Mouse (Mus musculus) adrenal gland, adult (tissue): ENCODE results near the gene Armc10.
A peak's percentile ranks its signal among the peaks of the same experiment; 100 is the strongest.

Source experiments
- DNase-seq, 2 experiments: peaks; one replicate each; pipeline ENCODE4 v3.0.0; 2022 to 2023; ENCODE audit warnings: low spot score in 1 of 2; ENCODE audit not compliant: inconsistent age in 2 of 2

Gene Armc10

GRCm38 (mm10) chr5:21667191-21668137 is 21.9 kb downstream of the Armc10 start:
- DNase-seq, result no peak

GRCm38 (mm10) chr5:21669307-21669706 is 23.7 kb downstream of the Armc10 start:
- peak in 1 of 2 experiments; percentile 46 for DNase-seq

GRCm38 (mm10) chr5:21672812-21673635 is 27.4 kb downstream of the Armc10 start:
- DNase-seq, result no peak

- DNase-seq, result no peak
These were observed 28.1 kb downstream of the Armc10 start for GRCm38 (mm10) chr5:21673742-21674141.

- no peak for DNase-seq
These were observed 29.4 kb downstream of the Armc10 start for GRCm38 (mm10) chr5:21675019-21675418.

- no peak for DNase-seq
These were observed 29.9 kb downstream of the Armc10 start for GRCm38 (mm10) chr5:21675494-21675893.

DNA sequence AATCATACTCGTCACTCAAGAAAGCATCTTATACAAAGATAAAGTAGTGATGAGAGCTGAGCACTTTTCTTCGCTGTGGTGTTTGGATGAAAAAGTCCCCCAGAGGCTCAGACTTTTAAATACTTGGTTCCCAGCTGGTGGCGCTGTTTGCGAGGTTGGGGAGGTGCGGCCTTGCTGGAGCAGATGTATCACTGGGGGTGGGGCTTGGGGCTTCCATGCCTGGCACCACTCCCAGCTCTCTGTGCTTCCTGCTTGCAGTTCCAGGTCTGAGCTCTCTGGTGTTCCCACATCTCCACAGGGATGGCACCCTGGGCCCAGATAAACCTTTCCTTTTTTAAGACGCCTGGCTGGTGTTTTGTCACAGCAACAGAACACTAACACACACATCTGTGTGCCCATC is 32.3 kb downstream of the Armc10 start:
- peak in 1 of 2 experiments; percentile 64 for DNase-seq

- no peak for DNase-seq
These were observed 32.8 kb downstream of the Armc10 start for GRCm38 (mm10) chr5:21678363-21678762.

DNA sequence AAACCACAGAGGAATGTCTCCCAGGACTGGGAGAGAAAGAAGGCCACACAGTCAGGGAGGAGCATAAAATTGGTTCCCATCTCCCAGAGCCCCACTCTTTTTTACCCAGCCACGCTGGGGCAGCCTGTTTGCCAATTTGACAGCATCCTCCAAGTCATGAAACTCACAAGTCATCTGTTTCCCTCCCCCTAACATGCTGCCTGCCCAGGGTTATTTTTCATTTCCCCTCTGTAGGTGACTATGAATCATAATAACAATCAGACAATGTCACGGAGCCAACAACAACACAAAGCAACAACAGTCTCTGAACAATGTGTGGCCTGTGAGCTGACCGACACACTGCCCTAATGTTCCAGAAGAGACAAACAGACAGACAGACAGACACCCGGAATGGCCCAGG is 34.4 kb downstream of the Armc10 start:
- DNase-seq, result no peak

- DNase-seq, result no peak
These were observed 35.3 kb downstream of the Armc10 start for GRCm38 (mm10) chr5:21680940-21681339.

- DNase-seq, result no peak
These were observed 38.2 kb downstream of the Armc10 start for GRCm38 (mm10) chr5:21683811-21684210.

GRCm38 (mm10) chr5:21685001-21685400 is 39.4 kb downstream of the Armc10 start:
- no peak for DNase-seq

DNA sequence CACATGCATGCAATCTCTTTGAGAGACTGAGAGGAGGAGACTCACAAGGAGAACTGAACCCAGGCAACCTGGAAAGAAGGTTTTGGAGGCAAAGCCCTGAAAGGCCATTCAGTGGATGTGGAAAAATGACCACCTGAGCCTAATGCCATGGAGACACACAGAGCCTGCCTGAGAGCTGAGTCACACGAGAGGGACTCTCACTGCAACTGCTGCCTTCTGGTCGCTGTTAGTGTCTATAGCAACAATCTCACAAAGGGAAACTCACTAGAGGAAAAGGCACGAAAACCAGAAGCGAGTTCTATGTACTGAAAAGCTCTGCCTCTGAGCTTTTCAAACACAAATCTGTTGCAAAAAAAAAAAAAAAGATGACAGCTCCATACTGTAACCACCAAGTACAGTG is 41.4 kb downstream of the Armc10 start:
- peak in 1 of 2 experiments; percentile 61 for DNase-seq

DNA sequence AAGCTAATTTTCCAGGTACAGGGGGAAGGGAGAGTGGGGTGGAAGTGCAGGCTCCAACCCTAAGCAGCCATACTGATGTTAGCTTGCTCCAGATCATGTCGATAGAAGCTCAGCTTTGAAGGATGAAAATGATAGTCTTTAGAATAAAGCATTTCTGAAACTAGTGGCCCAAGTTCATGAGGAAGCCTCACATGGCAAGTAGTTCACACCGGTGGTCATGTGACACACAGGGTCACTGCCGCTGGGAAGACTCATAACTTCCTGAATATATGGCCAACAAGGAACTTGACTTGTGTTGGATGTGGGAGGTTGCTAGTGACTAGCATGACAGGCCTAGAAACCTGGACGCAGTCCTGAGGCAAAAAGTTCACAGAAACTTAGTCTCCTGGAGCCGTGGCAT is 46.6 kb downstream of the Armc10 start:
- DNase-seq, result no peak

- no peak for DNase-seq
These were observed 47.8 kb downstream of the Armc10 start for GRCm38 (mm10) chr5:21693372-21693870.

DNA sequence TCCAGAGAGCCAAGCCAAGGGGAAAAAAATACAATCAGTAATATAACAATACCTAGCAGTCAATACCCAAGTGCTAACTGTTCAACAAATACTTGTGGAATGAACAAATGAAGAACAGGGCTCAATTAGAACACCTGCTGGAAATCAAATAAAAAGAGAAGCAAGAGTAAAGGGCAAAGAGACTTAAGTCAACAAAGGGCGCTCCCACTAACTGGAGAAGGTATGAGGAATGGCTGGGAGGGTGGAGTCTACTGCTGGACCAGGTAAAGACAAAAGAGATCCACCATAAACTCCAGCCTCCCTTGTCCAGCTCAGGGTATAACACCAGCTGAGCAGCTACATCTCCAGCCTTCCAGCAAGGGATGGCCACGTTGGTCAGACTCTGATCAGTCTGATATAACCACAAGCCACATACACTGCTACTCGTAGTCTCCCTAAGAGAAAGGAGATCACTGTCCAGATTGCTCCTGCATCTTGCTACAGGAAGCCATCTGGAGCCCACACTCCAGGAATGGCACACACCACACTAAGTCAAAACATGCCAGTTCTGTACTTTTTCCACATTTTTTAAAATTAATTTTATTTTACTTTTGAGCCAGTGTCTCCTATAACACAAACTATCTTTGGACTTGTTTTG is 49.4 kb downstream of the Armc10 start:
- no peak for DNase-seq

DNA sequence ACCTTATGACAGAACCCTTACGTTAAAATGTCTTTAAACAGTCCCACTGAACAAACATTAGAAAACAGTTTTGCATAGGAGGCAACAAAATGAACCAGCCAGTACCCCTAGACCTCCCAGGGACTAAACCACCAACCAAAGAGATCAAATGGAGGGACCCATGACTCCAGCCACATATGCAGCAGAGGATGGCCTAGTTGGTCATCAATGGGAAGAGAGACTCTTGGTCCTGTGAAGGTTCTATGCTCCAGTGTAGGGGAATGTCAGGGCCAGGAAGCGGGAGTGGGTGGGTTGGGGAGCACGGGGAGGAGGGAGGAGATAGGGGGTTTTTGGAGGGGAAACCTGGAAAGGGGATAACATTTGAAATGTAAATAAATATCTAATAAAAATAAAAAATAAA is 53.9 kb downstream of the Armc10 start:
- peak in 1 of 2 experiments; percentile 60 for DNase-seq

DNA sequence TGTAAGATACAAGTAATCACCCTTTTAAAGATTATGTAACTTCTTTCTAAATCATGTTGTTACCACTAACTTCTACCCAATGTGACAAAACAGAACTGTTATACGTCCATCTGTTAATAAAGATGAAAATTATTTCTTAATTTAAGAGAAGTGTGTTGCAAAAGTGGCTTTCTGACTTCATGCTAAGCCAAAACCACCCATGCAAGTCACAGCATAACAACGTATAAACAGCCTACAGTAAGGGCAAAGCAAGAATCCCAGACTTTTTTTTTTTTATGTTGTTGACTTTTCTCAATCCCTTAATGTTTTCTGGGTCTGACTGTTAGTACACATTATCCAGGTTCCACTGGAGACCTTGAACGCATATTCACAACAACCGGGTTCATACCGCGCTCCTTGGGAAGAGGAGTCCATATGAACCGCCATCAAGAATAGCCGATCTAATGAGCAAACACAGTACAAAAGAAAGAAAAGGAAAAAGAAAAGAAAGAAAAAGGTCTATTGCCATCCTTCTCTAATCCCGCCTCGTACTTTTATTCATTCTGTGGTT is 54.7 kb downstream of the Armc10 start:
- DNase-seq, result peak in 1 of 2 experiments; percentile 68

GRCm38 (mm10) chr5:21700934-21701333 is 55.3 kb downstream of the Armc10 start:
- no peak for DNase-seq

- DNase-seq, result peak; percentile 100
These were observed 55.9 kb downstream of the Armc10 start, which contains the start of gene Napepld for GRCm38 (mm10) chr5:21701351-21702008. TSS of gene Napepld (minus strand) at chr5:21701396.
